7 mouse cellular contexts compared by ENCODE assay signal in genomic region chr7:49145749-49146670, GRCm38 (mm10).
A peak's percentile ranks its signal among the peaks of the same experiment; 100 is the strongest.
DNase-seq lines count a peak whose midpoint lies in the region; ATAC-seq and TF ChIP-seq lines count a peak whose summit lies in the region.

No protein-coding gene starts in this region.

- peak overlapping the region; percentile 47 for H3K9ac ChIP-seq in heart, embryonic 16.5 days (ENCODE audit: low read length)
- H3K9ac ChIP-seq in stomach, postnatal 0 days (ENCODE audit: low read length), result no peak overlapping the region

- 17% methylated on average over 22 of the region's 22 CpGs for WGBS in heart, embryonic 16.5 days
- WGBS in stomach, postnatal 0 days, result 44% methylated on average over 22 of the region's 22 CpGs

- peak; percentile 40 to 50 for DNase-seq in adrenal gland, postnatal 36 days
- peak; percentile 42 to 45 for DNase-seq in cerebellum, postnatal 14 days
- DNase-seq in layer of hippocampus, adult 8-10 months (ENCODE audit: low spot score in 2 of 2), result peak; percentile 63 to 66
- peak; percentile 74 for DNase-seq in lung, postnatal 36 days
- peak; percentile 66 for DNase-seq in stomach, postnatal 0 days (ENCODE audit: low spot score)
- DNase-seq in thymus, postnatal 14 days, result no peak

- TF ChIP-seq CTCF in stomach, postnatal 0 days (IDR thresholded peaks at IDR 0.05; ENCODE audit: low read depth), result 0 out of 2 replicates have a peak, but pooled peaks have one; percentile 9

- H3K9me3 ChIP-seq in heart, embryonic 16.5 days (replicated peaks; ENCODE audit: control insufficient read depth, low read length), result peaks cover 2% of the 10 kb centered on the region; the same call in 1 of the 2 replicates
- H3K9me3 ChIP-seq in stomach, postnatal 0 days (ENCODE audit: control insufficient read depth, low read length), result no peaks in the 10 kb centered on the region

- H3K36me3 ChIP-seq in heart, embryonic 16.5 days (ENCODE audit: control insufficient read depth, insufficient read depth), result no peaks in the 10 kb centered on the region
- H3K36me3 ChIP-seq in stomach, postnatal 0 days (ENCODE audit: control insufficient read depth, insufficient read depth, low read length), result no peaks in the 10 kb centered on the region

- H3K27me3 ChIP-seq in heart, embryonic 16.5 days (ENCODE audit: control insufficient read depth, insufficient read depth, low read length), result no peaks in the 10 kb centered on the region; the same call in none of the 2 replicates
- H3K27me3 ChIP-seq in stomach, postnatal 0 days (ENCODE audit: control insufficient read depth, insufficient read depth, low read length), result no peaks in the 10 kb centered on the region

- H3K4me2 ChIP-seq in heart, embryonic 16.5 days (ENCODE audit: low read depth, low read length), result peak overlapping the region; percentile 38; the same call in 1 of the 2 replicates
- H3K4me2 ChIP-seq in stomach, postnatal 0 days (replicated peaks; ENCODE audit: low read depth), result no peak overlapping the region

- peak overlapping the region; percentile 93 for H3K27ac ChIP-seq in heart, embryonic 16.5 days (ENCODE audit: low read length)
- peak overlapping the region; percentile 53 for H3K27ac ChIP-seq in stomach, postnatal 0 days (replicated peaks)

- peak; percentile 96 for ATAC-seq in heart, embryonic 16.5 days (replicated peaks; ENCODE audit: extremely low read depth, insufficient read depth, low FRiP score)
- ATAC-seq in stomach, postnatal 0 days (ENCODE audit: low FRiP score, low TSS enrichment), result peak; percentile 85

- no peak overlapping the region for H3K4me3 ChIP-seq in heart, embryonic 16.5 days (ENCODE audit: low read length)
- no peak overlapping the region for H3K4me3 ChIP-seq in stomach, postnatal 0 days (ENCODE audit: low read depth, low read length)

- TF ChIP-seq EP300 in stomach, postnatal 0 days (optimal IDR thresholded peaks at IDR 0.05), result no peak

- H3K4me1 ChIP-seq in heart, embryonic 16.5 days (ENCODE audit: control insufficient read depth, insufficient read depth, low read length), result peaks cover 24% of the 10 kb centered on the region
- H3K4me1 ChIP-seq in stomach, postnatal 0 days (replicated peaks; ENCODE audit: control insufficient read depth, insufficient read depth), result no peaks in the 10 kb centered on the region
